Mouse (Mus musculus) urinary bladder, postnatal 25 days (tissue): Measurements from ENCODE around the gene Rho.

Experiments used
- DNase-seq: peaks from one replicate; pipeline ENCODE4 v3.0.0; 2022; ENCODE audit warnings: low spot score

Rho gene

GRCm38 (mm10) chr6:115931639-115932038 lies at the start of gene Rho:
Gene Rho (plus strand): TSS chr6:115931748.
- DNase-seq = no peak

- DNase-seq = no peak
Observed at GRCm38 (mm10) chr6:115884018-115884417, 47.5 kb upstream of the Rho start.

GRCm38 (mm10) chr6:115886894-115887293 lies 44.7 kb upstream of the Rho start:
- no peak for DNase-seq

GRCm38 (mm10) chr6:115888296-115888695 lies 43.3 kb upstream of the Rho start:
- no peak for DNase-seq

GRCm38 (mm10) chr6:115890601-115891000 lies 40.9 kb upstream of the Rho start:
- no peak for DNase-seq

GRCm38 (mm10) chr6:115891061-115891460 lies 40.5 kb upstream of the Rho start:
- no peak for DNase-seq

GRCm38 (mm10) chr6:115891497-115892061 lies 40.0 kb upstream of the Rho start:
- no peak for DNase-seq

- no peak for DNase-seq
Observed at GRCm38 (mm10) chr6:115892363-115892762, 39.2 kb upstream of the Rho start.

- no peak for DNase-seq
Observed at GRCm38 (mm10) chr6:115896346-115896745, 35.2 kb upstream of the Rho start.

- no peak for DNase-seq
Observed at GRCm38 (mm10) chr6:115897117-115897516, 34.4 kb upstream of the Rho start.

GRCm38 (mm10) chr6:115897926-115898520 lies 33.5 kb upstream of the Rho start:
- no peak for DNase-seq

GRCm38 (mm10) chr6:115901062-115901461 lies 30.5 kb upstream of the Rho start:
- DNase-seq = peak; percentile 57

GRCm38 (mm10) chr6:115901489-115901931 lies 30.0 kb upstream of the Rho start:
- DNase-seq = no peak

GRCm38 (mm10) chr6:115902545-115902944 lies 29.0 kb upstream of the Rho start:
- DNase-seq = no peak

- DNase-seq = no peak
Observed at GRCm38 (mm10) chr6:115905568-115905967, 26.0 kb upstream of the Rho start.

GRCm38 (mm10) chr6:115906455-115906854 lies 25.1 kb upstream of the Rho start:
- no peak for DNase-seq

- no peak for DNase-seq
Observed at GRCm38 (mm10) chr6:115906871-115907270, 24.7 kb upstream of the Rho start.

GRCm38 (mm10) chr6:115908421-115908982 lies 23.0 kb upstream of the Rho start:
- no peak for DNase-seq

- no peak for DNase-seq
Observed at GRCm38 (mm10) chr6:115909052-115909451, 22.5 kb upstream of the Rho start.

GRCm38 (mm10) chr6:115909940-115910339 lies 21.6 kb upstream of the Rho start:
- no peak for DNase-seq

- DNase-seq = no peak
Observed at GRCm38 (mm10) chr6:115911763-115912162, 19.8 kb upstream of the Rho start.

- no peak for DNase-seq
Observed at GRCm38 (mm10) chr6:115913482-115913881, 18.1 kb upstream of the Rho start.

- DNase-seq = no peak
Observed at GRCm38 (mm10) chr6:115914511-115915202, 16.9 kb upstream of the Rho start.
